In the genomic region with DNA sequence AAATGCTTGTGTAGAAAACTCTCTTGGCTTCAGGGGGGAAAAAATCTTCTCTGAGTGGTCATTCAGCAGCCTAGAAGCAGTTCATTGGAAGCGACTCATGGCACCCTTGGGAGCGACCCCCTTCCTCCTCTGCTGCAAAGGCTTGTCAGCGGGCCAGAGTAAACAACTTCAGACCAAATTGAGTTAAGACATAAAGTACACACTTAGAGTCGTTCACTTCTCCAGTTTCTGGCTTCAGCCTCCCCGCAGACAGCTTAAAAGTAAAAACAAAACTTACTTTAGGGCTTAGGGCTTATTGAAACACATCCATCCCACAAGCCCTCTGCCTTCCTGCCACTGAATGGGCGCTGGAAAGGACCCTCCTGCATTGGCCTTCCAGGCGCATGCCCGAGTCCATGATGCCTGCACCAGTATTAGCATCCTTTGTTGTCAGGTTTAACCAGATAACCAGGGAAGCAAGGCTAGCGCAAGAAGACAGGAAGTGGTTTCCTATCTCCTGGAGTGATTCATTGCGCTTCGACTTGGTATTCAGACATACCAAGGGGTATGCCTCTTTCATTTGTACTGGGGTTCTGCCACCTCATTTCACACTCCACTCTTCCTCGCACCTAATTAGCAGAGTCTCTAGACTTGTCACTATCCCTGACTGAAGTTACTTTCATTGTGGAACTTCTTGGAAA, we compare ENCODE assay signal across 9 mouse cellular contexts.
DNase-seq lines count a peak whose midpoint lies in the region; ATAC-seq and TF ChIP-seq lines count a peak whose summit lies in the region.
"Had no signal": no experiment of that assay in that cellular context is flagged by ENCODE, and none has a peak within 500 bp of the region (broad histone marks: within the 10 kb centered on the region; RNA-seq: fewer than 3 reads in every experiment).

No protein-coding gene starts in this region.

- no peak overlapping the region for H3K4me2 ChIP-seq in embryonic facial prominence, embryonic 11.5 days (ENCODE audit: low read depth, low read length)

- TF ChIP-seq CTCF in heart, adult 2 months (IDR thresholded peaks at IDR 0.05), result no peak
- TF ChIP-seq CTCF in left cerebral cortex, adult 2 months (IDR thresholded peaks at IDR 0.05), result no peak

- H3K4me3 ChIP-seq in heart, adult 2 months, result no peak overlapping the region
- H3K4me3 ChIP-seq in heart, embryonic 10.5 days, result no peak overlapping the region
- no peak overlapping the region for H3K4me3 ChIP-seq in embryonic facial prominence, embryonic 11.5 days (ENCODE audit: low read depth, low read length)
- H3K4me3 ChIP-seq in left cerebral cortex, adult 2 months, result no peak overlapping the region

- H3K4me1 ChIP-seq in heart, adult 2 months (ENCODE audit: control insufficient read depth, insufficient read depth, low read length), result peaks cover 4% of the 10 kb centered on the region
- H3K4me1 ChIP-seq in heart, embryonic 10.5 days, result no peaks in the 10 kb centered on the region
- H3K4me1 ChIP-seq in embryonic facial prominence, embryonic 11.5 days (ENCODE audit: control insufficient read depth, insufficient read depth, low read length), result no peaks in the 10 kb centered on the region

- H3K27ac ChIP-seq in heart, adult 2 months, result peak overlapping the region; percentile 36; the same call in 1 of the 2 replicates
- no peak overlapping the region for H3K27ac ChIP-seq in heart, embryonic 10.5 days
- H3K27ac ChIP-seq in embryonic facial prominence, embryonic 11.5 days (replicated peaks; ENCODE audit: low read depth, low read length), result no peak overlapping the region
- H3K27ac ChIP-seq in left cerebral cortex, adult 2 months, result no peak overlapping the region
- H3K27ac ChIP-seq: liver, embryonic 14.5 days had no signal

- H3K79me2 ChIP-seq in heart, adult 2 months (replicated peaks; ENCODE audit: control insufficient read depth, insufficient read depth, low read length), result no peaks in the 10 kb centered on the region

- ATAC-seq in embryonic facial prominence, embryonic 11.5 days (replicated peaks; ENCODE audit: insufficient number of reproducible peaks, low FRiP score, low TSS enrichment, low read depth), result peak; percentile 65; the same call in 1 of the 2 replicates
- no peak for ATAC-seq in megakaryocyte progenitor cell, adult 5-6 weeks (replicated peaks; ENCODE audit: poor library complexity)

- TF ChIP-seq EP300 in heart, adult 2 months (IDR thresholded peaks at IDR 0.05; ENCODE audit: insufficient read depth, low read depth, low read length), result no peak

- no peaks in the 10 kb centered on the region for H3K27me3 ChIP-seq in heart, adult 2 months (ENCODE audit: control insufficient read depth, insufficient read depth, low read length)
- 0 out of 2 replicates have a peak, but pooled peaks cover 4% of the 10 kb centered on the region for H3K27me3 ChIP-seq in heart, embryonic 10.5 days (ENCODE audit: insufficient read depth, poor library complexity, severe bottlenecking)
- no peaks in the 10 kb centered on the region for H3K27me3 ChIP-seq in embryonic facial prominence, embryonic 11.5 days (ENCODE audit: control insufficient read depth, insufficient read depth, low read length)

- no peaks in the 10 kb centered on the region for H3K36me3 ChIP-seq in heart, adult 2 months (ENCODE audit: control insufficient read depth, insufficient read depth, low read length)
- H3K36me3 ChIP-seq in heart, embryonic 10.5 days, result no peaks in the 10 kb centered on the region
- H3K36me3 ChIP-seq in embryonic facial prominence, embryonic 11.5 days (replicated peaks; ENCODE audit: control insufficient read depth, insufficient read depth, low read depth, low read length), result no peaks in the 10 kb centered on the region

- intact Hi-C loops in heart, adult 2 months (cut with DNase I), result no loop called here
- intact Hi-C loops in heart, postnatal 36 days (cut with DNase I), result no loop called here
- intact Hi-C loops in left cerebral cortex, adult 2 months (cut with DNase I), result no loop called here

- peak; percentile 37 to 54 for DNase-seq in heart, adult 2 months
- DNase-seq in heart, embryonic 10.5 days (ENCODE audit: low spot score), result no peak
- DNase-seq in embryonic facial prominence, embryonic 11.5 days (ENCODE audit: low spot score), result peak; percentile 50
- peak; percentile 22 for DNase-seq in heart, postnatal 36 days
- DNase-seq in lung, postnatal 25 days (ENCODE audit: low spot score), result peak; percentile 34
- DNase-seq in left cerebral cortex, adult 2 months (ENCODE audit: extremely low spot score in 1 of 2, low spot score in 2 of 2), result no peak
- no peak for DNase-seq in testis, postnatal 14 days (ENCODE audit: low spot score)

- 32% methylated on average over 12 of the region's 12 CpGs for whole genome bisulfite sequencing in heart, adult 2 months
- WGBS in heart, embryonic 10.5 days, result 33% methylated on average over 12 of the region's 12 CpGs
- 59% methylated on average over 12 of the region's 12 CpGs for WGBS in embryonic facial prominence, embryonic 11.5 days

- no peaks in the 10 kb centered on the region for H3K9me3 ChIP-seq in heart, embryonic 10.5 days
- no peaks in the 10 kb centered on the region for H3K9me3 ChIP-seq in embryonic facial prominence, embryonic 11.5 days (replicated peaks; ENCODE audit: control insufficient read depth, low read length)

- peak overlapping the region; percentile 54 for H3K9ac ChIP-seq in heart, adult 2 months (ENCODE audit: low read depth, low read length)
- no peak overlapping the region for H3K9ac ChIP-seq in embryonic facial prominence, embryonic 11.5 days (replicated peaks; ENCODE audit: low read length)
- H3K9ac ChIP-seq: liver, embryonic 14.5 days had no signal

- no peak for TF ChIP-seq POLR2A in heart, adult 2 months (IDR thresholded peaks at IDR 0.05; ENCODE audit: insufficient read depth, low read depth, low read length)

Comparison
In these comparisons a context has a peak if more than half of its experiments do, and no peak if none do; other contexts are left out.
1. DNase-seq: peak in heart, adult 2 months (2 of 2), embryonic facial prominence, embryonic 11.5 days (single experiment), heart, postnatal 36 days (2 of 2) and lung, postnatal 25 days (single experiment); none in heart, embryonic 10.5 days (single experiment), left cerebral cortex, adult 2 months (0 of 2) and testis, postnatal 14 days (single experiment).